Mouse (Mus musculus) liver, embryonic 15.5 days (tissue): ENCODE results near the gene Tcf7. TPM values are rescaled to one million over a fixed set of nuclear protein-coding genes. Genes with fewer than 3 reads are reported as not detected.
"Not testable (repeated sequence)": the region's sequence is repeated elsewhere in the genome, so short reads cannot be mapped to it uniquely, and the experiment has no call there.

Experiments used
- ATAC-seq: fragments of 200-750 bp; cut with Nextera tagmentation; 2 replicates; pipeline ENCODE4 v1.8.0; 2017; ENCODE audit warnings: moderate number of reproducible peaks, mild to moderate bottlenecking, moderate library complexity; ENCODE audit not compliant: insufficient read depth
- H3K27ac ChIP-seq: fragments of 300-500 bp; sonication (generic); replicated peaks from 2 replicates; pipeline ENCODE4 v1.5.1; 2015; ENCODE audit warnings: mild to moderate bottlenecking, inconsistent platforms
- H3K27me3 ChIP-seq: fragments of 300-500 bp; sonication (generic); 2 replicates; pipeline ENCODE4 v1.6.1; 2015; ENCODE audit warnings: mild to moderate bottlenecking, inconsistent platforms
- H3K36me3 ChIP-seq: fragments of 300-500 bp; sonication (generic); replicated peaks from 2 replicates; pipeline ENCODE4 v1.6.1; 2015; ENCODE audit warnings: moderate library complexity, mild to moderate bottlenecking, inconsistent platforms
- H3K4me1 ChIP-seq: fragments of 300-500 bp; sonication (generic); replicated peaks from 2 replicates; pipeline ENCODE4 v1.6.1; 2015; ENCODE audit warnings: inconsistent platforms
- H3K4me2 ChIP-seq: fragments of 300-500 bp; sonication (generic); 2 replicates; pipeline ENCODE4 v1.6.1; 2015; ENCODE audit warnings: moderate library complexity, mild to moderate bottlenecking, inconsistent platforms
- H3K4me3 ChIP-seq: fragments of 300-500 bp; sonication (generic); replicated peaks from 2 replicates; pipeline ENCODE4 v1.5.1; 2015; ENCODE audit warnings: mild to moderate bottlenecking, inconsistent platforms
- H3K9ac ChIP-seq: fragments of 300-500 bp; sonication (generic); 2 replicates; pipeline ENCODE4 v1.6.1; 2015; ENCODE audit warnings: moderate library complexity, mild to moderate bottlenecking, inconsistent platforms
- H3K9me3 ChIP-seq: fragments of 300-500 bp; sonication (generic); replicated peaks from 2 replicates; pipeline ENCODE4 v1.6.1; 2016; ENCODE audit warnings: inconsistent platforms
- WGBS: fragments of 180-500 bp; shearing (Covaris S2); methylation state at CpG from one replicate; pipeline ENCODE4 v1.1.7; 2015; ENCODE audit warnings: mixed read lengths; ENCODE audit not compliant: insufficient replicate concordance; 5-methylcytosine and 5-hydroxymethylcytosine counted together
- polyA plus RNA-seq: library from polyadenylated mRNA; unstranded; fragments of >200 nt; fragmentation: Nextera tagmentation; extraction: Ambion mirVana; gene quantifications from 2 replicates; pipeline ENCODE4 v1.2.1, GENCODE M21; 2015

The Tcf7 gene
- polyA plus RNA-seq, 1 experiment from 2014 or later: 1.4 TPM

DNA sequence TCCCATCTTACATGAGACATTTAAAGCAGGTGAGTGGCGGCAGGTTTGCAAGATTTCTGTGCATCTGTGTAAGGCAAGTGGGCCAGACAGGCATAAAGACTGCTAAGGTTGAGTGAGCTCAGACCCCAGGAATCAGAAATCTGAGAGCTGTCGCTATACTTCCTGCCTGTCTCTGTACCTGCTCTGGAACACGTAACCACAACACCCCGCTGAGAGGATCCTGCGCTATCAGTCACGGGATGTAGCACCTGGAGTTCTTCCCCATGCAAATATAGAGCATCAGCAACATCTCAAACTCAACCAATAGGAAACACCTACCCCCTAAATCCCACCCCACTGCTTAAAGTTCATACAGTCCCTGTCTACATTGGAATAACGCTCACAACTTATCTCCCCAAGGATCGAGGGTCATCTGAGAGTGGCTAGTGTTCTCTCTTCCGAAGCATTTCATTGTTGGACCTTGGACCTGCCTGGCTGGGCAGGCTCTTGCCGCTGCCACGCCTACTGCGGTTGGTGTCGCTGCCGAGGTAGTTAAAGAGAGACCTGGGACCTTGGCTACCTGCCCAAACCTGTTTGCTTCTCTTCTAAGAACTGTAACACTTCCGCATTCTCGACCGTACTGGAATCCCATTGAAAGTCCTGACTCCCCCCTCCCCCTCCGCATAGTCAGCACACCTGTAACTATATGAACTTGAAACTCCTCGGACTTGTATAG, 58.7 kb downstream of the Tcf7 start:
- Histone ChIP-seq H3K9me3 (no peaks in the 10 kb centered on the region), H3K4me2 (peak overlapping the region; percentile 39), H3K36me3 (no peaks in the 10 kb centered on the region), H3K4me1 (peaks cover 12% of the 10 kb centered on the region), H3K9ac (0 out of 2 replicates have a peak overlapping the region, but pooled peaks have one; percentile 2), H3K27me3 (peaks cover 8% of the 10 kb centered on the region; the same call in 1 of the 2 replicates), H3K27ac (peak overlapping the region; percentile 34; the same call in 1 of the 2 replicates), H3K4me3 (peak overlapping the region; percentile 22)
- 10% methylated on average over 19 of the region's 19 CpGs for WGBS
- peak; percentile 69 for ATAC-seq

DNA sequence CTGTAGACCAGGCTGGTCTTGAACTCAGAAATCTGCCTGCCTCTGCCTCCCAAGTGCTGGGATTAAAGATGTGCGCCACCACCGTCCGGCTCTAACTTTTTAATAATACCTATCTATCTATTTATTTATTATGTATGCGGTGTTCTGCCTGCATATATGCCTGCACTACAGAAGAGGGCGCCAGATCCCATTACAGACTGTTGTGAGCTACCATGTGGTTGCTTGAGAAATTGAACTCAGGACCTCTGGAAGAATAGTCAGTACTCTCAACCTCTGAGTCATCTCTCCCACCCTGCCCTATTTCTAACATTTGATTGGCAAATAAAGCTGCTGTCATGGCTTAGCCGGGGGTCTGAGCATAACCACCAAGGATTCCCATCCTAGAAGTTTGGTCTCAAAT, 59.9 kb downstream of the Tcf7 start:
- WGBS: 47% methylated on average over 6 of the region's 6 CpGs
- no peak for ATAC-seq

DNA sequence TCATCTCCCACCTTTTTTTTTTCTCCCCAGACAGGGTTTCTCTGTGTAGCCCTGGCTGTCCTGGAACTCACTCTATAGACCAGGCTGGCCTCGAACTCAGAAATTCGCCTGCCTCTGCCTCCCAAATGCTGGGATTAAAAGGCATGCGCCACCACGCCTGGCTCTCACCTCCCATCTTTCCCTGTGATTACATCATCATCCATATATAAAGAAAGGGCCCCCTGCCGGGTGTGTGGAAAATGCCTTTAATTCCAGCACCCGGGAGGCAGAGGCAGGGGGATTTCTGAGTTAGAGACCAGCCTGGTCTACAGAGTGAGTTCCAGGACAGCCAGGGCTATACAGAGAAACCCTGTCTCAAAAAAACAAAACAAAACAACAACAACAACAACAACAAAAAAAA, 60.9 kb downstream of the Tcf7 start:
- H3K4me2 ChIP-seq, H3K27ac ChIP-seq, H3K4me3 ChIP-seq, H3K36me3 ChIP-seq, H3K9me3 ChIP-seq, H3K9ac ChIP-seq, ATAC-seq, H3K27me3 ChIP-seq: not testable (repeated sequence)
- 69% methylated on average over 6 of the region's 6 CpGs for WGBS
- peaks cover 12% of the 10 kb centered on the region for H3K4me1 ChIP-seq

More for the DNA sequence above, 59.9 kb downstream of the Tcf7 start:
- H3K4me3 ChIP-seq: no peak overlapping the region
- no peak overlapping the region for H3K9ac ChIP-seq
- no peaks in the 10 kb centered on the region for H3K36me3 ChIP-seq
- H3K27me3 ChIP-seq: peaks cover 8% of the 10 kb centered on the region; the same call in 1 of the 2 replicates
- H3K4me2 ChIP-seq: no peak overlapping the region
- no peak overlapping the region for H3K27ac ChIP-seq
- no peaks in the 10 kb centered on the region for H3K9me3 ChIP-seq
- peaks cover 12% of the 10 kb centered on the region for H3K4me1 ChIP-seq

DNA sequence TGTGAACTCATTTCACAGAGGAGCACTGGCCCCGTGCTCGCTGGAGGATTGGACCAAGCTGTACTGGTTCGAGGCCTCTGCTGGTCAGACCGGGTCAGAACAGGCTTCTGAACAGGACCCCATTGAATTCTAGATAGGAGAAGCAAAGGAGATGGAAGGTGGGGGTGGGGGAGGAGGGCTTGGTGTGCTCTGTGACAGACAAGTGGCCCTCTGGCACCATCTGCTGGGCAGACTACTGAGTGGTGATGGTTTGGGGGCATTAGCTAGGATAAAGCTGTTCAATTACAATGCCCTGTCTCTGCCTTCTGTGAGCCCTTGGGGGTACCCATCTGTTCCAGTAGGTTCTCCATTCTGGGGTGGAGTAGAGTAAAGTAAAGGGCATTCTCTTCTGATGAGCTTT, 62.5 kb downstream of the Tcf7 start:
- no peak for ATAC-seq
- no peak overlapping the region for H3K4me3 ChIP-seq
- whole genome bisulfite sequencing: 6% methylated on average over 4 of the region's 4 CpGs
- no peak overlapping the region for H3K9ac ChIP-seq
- peaks cover 8% of the 10 kb centered on the region; the same call in 1 of the 2 replicates for H3K27me3 ChIP-seq
- H3K4me2 ChIP-seq: 0 out of 2 replicates have a peak overlapping the region, but pooled peaks have one; percentile 25
- no peaks in the 10 kb centered on the region for H3K36me3 ChIP-seq
- H3K27ac ChIP-seq: no peak overlapping the region
- H3K9me3 ChIP-seq: no peaks in the 10 kb centered on the region
- peaks cover 12% of the 10 kb centered on the region for H3K4me1 ChIP-seq

DNA sequence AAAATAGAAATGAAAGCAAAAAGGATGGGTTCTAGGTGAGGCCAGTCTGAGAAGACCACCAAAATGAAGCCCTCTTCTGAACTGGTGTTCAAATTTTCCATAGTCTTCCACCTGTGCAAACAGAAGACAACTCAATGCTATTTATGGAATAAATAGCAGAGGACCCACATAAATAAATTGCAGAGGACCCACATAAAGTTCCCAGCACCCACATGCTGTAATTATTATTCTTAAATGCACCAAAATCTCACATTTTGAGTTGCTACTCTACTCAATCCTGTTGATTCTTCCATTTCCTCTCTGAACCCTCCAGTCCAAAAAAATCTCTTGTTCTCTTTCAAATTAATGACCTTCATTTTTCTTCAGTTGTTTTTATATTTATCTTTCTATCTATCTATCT, 68.9 kb downstream of the Tcf7 start, which contains the start of gene Olfr1371:
TSS of gene Olfr1371 (minus strand) at position 101 of the 400 bp plus-strand sequence.
- ATAC-seq: no peak
- Histone ChIP-seq H3K4me2 (no peak within 1 kb of the TSS), H3K4me3 (no peak within 1 kb of the TSS), H3K36me3 (no peaks in the 10 kb centered on the region), H3K9ac (no peak within 1 kb of the TSS), H3K27me3 (no peaks in the 10 kb centered on the region), H3K4me1 (no peaks in the 10 kb centered on the region), H3K9me3 (no peaks in the 10 kb centered on the region), H3K27ac (no peak within 1 kb of the TSS)

Other genes with a start within 250 kb of the Tcf7 start
- gene Ppp2ca, start 184.3 kb downstream of the Tcf7 start, polyA plus RNA-seq: 31.4 and 31.6 TPM in 2 replicates
- gene Olfr1373, start 137.5 kb downstream of the Tcf7 start, polyA plus RNA-seq: not detected in 2 replicates
- gene Olfr1371, start 69.0 kb downstream of the Tcf7 start, polyA plus RNA-seq: not detected in 2 replicates
- 236 and 277 TPM in 2 replicates for gene Skp1a, start 51.0 kb downstream of the Tcf7 start, polyA plus RNA-seq
- 119 TPM in 2 replicates for gene Vdac1, start 77.8 kb upstream of the Tcf7 start, polyA plus RNA-seq
- 55.4 and 58.7 TPM in 2 replicates for gene 9530068E07Rik, start 113.4 kb upstream of the Tcf7 start, polyA plus RNA-seq